Mouse (Mus musculus): ENCODE measurements at regions not wholly inside any gene's neighbourhood (a gene's known extent, or its start where the extent isn't known, plus 50 kb on each side); places are given as distances from the start of the nearest gene placed in this dataset.

- ATAC-seq: no peak
- Histone ChIP-seq H3K27ac (ENCODE audit: low read length) (no peak overlapping the region), H3K4me3 (ENCODE audit: low read depth, low read length) (no peak overlapping the region), H3K9ac (ENCODE audit: low read depth, low read length) (no peak overlapping the region), H3K27me3 (ENCODE audit: control insufficient read depth, insufficient read depth, low read depth, low read length) (no peaks in the 10 kb centered on the region), H3K4me2 (ENCODE audit: low read length) (no peak overlapping the region), H3K4me1 (ENCODE audit: control insufficient read depth, insufficient read depth, low read length) (no peaks in the 10 kb centered on the region), H3K36me3 (ENCODE audit: control insufficient read depth, insufficient read depth, low read length) (no peaks in the 10 kb centered on the region), H3K9me3 (replicated peaks; ENCODE audit: control insufficient read depth, low read length, poor library complexity, severe bottlenecking) (no peaks in the 10 kb centered on the region)
- WGBS: 75% methylated on average over 4 of the region's 4 CpGs
Observed at GRCm38 (mm10) chr2:10307376-10307775, 62.9 kb upstream of the Sfmbt2 start.

- no peak for ATAC-seq
- H3K9me3 ChIP-seq (replicated peaks; ENCODE audit: control insufficient read depth, low read length, poor library complexity, severe bottlenecking): no peaks in the 10 kb centered on the region
- H3K4me1 ChIP-seq (ENCODE audit: control insufficient read depth, insufficient read depth, low read length): peaks cover 5% of the 10 kb centered on the region
- H3K9ac ChIP-seq (ENCODE audit: low read depth, low read length): no peak overlapping the region
- no peaks in the 10 kb centered on the region for H3K36me3 ChIP-seq (ENCODE audit: control insufficient read depth, insufficient read depth, low read length)
- no peak overlapping the region for H3K27ac ChIP-seq (ENCODE audit: low read length)
- H3K4me2 ChIP-seq (ENCODE audit: low read length): no peak overlapping the region
- WGBS: 82% methylated on average over 5 of the region's 5 CpGs
- H3K4me3 ChIP-seq (ENCODE audit: low read depth, low read length): no peak overlapping the region
- no peaks in the 10 kb centered on the region for H3K27me3 ChIP-seq (ENCODE audit: control insufficient read depth, insufficient read depth, low read depth, low read length)
Observed at GRCm38 (mm10) chr2:10309656-10310055, 60.7 kb upstream of the Sfmbt2 start.

GRCm38 (mm10) chr2:10311719-10312118 lies 58.6 kb upstream of the Sfmbt2 start:
- Histone ChIP-seq H3K27ac (ENCODE audit: low read length) (no peak overlapping the region), H3K4me3 (ENCODE audit: low read depth, low read length) (no peak overlapping the region), H3K9ac (ENCODE audit: low read depth, low read length) (no peak overlapping the region), H3K27me3 (ENCODE audit: control insufficient read depth, insufficient read depth, low read depth, low read length) (no peaks in the 10 kb centered on the region), H3K4me1 (ENCODE audit: control insufficient read depth, insufficient read depth, low read length) (peaks cover 6% of the 10 kb centered on the region), H3K4me2 (ENCODE audit: low read length) (no peak overlapping the region), H3K9me3 (replicated peaks; ENCODE audit: control insufficient read depth, low read length, poor library complexity, severe bottlenecking) (no peaks in the 10 kb centered on the region), H3K36me3 (ENCODE audit: control insufficient read depth, insufficient read depth, low read length) (no peaks in the 10 kb centered on the region)
- WGBS: 76% methylated on average over 14 of the region's 14 CpGs
- ATAC-seq: no peak

GRCm38 (mm10) chr2:10312398-10312797 lies 57.9 kb upstream of the Sfmbt2 start:
- H3K9me3 ChIP-seq (replicated peaks; ENCODE audit: control insufficient read depth, low read length, poor library complexity, severe bottlenecking): no peaks in the 10 kb centered on the region
- peak; percentile 63 for ATAC-seq

GRCm38 (mm10) chr2:10314251-10315243 lies 55.8 kb upstream of the Sfmbt2 start:
- no peak overlapping the region for H3K4me2 ChIP-seq (ENCODE audit: low read length)
- ATAC-seq: peak; percentile 33; the same call in 1 of the 2 replicates
- no peaks in the 10 kb centered on the region for H3K27me3 ChIP-seq (ENCODE audit: control insufficient read depth, insufficient read depth, low read depth, low read length)
- H3K27ac ChIP-seq (ENCODE audit: low read length): no peak overlapping the region
- no peak overlapping the region for H3K4me3 ChIP-seq (ENCODE audit: low read depth, low read length)
- whole genome bisulfite sequencing: 44% methylated on average over 14 of the region's 14 CpGs
- no peaks in the 10 kb centered on the region for H3K36me3 ChIP-seq (ENCODE audit: control insufficient read depth, insufficient read depth, low read length)
- H3K9me3 ChIP-seq (replicated peaks; ENCODE audit: control insufficient read depth, low read length, poor library complexity, severe bottlenecking): no peaks in the 10 kb centered on the region
- peaks cover 6% of the 10 kb centered on the region for H3K4me1 ChIP-seq (ENCODE audit: control insufficient read depth, insufficient read depth, low read length)
- H3K9ac ChIP-seq (ENCODE audit: low read depth, low read length): no peak overlapping the region

More at GRCm38 (mm10) chr2:10312398-10312797, 57.9 kb upstream of the Sfmbt2 start:
- Histone ChIP-seq H3K4me1 (ENCODE audit: control insufficient read depth, insufficient read depth, low read length) (peaks cover 6% of the 10 kb centered on the region), H3K4me2 (ENCODE audit: low read length) (no peak overlapping the region), H3K27ac (ENCODE audit: low read length) (no peak overlapping the region; the same call in 1 of the 2 replicates), H3K4me3 (ENCODE audit: low read depth, low read length) (no peak overlapping the region), H3K27me3 (ENCODE audit: control insufficient read depth, insufficient read depth, low read depth, low read length) (no peaks in the 10 kb centered on the region), H3K36me3 (ENCODE audit: control insufficient read depth, insufficient read depth, low read length) (no peaks in the 10 kb centered on the region), H3K9ac (ENCODE audit: low read depth, low read length) (no peak overlapping the region)
- 58% methylated on average over 7 of the region's 7 CpGs for WGBS

GRCm38 (mm10) chr2:10316347-10316746 lies 54.0 kb upstream of the Sfmbt2 start:
- 87% methylated on average over 5 of the region's 5 CpGs for WGBS
- no peak overlapping the region for H3K4me3 ChIP-seq (ENCODE audit: low read depth, low read length)
- no peak overlapping the region for H3K27ac ChIP-seq (ENCODE audit: low read length)
- H3K9me3 ChIP-seq (replicated peaks; ENCODE audit: control insufficient read depth, low read length, poor library complexity, severe bottlenecking): no peaks in the 10 kb centered on the region
- peaks cover 6% of the 10 kb centered on the region for H3K4me1 ChIP-seq (ENCODE audit: control insufficient read depth, insufficient read depth, low read length)
- no peak for ATAC-seq
- no peak overlapping the region for H3K4me2 ChIP-seq (ENCODE audit: low read length)
- no peaks in the 10 kb centered on the region for H3K36me3 ChIP-seq (ENCODE audit: control insufficient read depth, insufficient read depth, low read length)
- no peaks in the 10 kb centered on the region for H3K27me3 ChIP-seq (ENCODE audit: control insufficient read depth, insufficient read depth, low read depth, low read length)
- no peak overlapping the region for H3K9ac ChIP-seq (ENCODE audit: low read depth, low read length)

GRCm38 (mm10) chr2:10318166-10318768 lies 52.0 kb upstream of the Sfmbt2 start:
- Histone ChIP-seq H3K4me1 (ENCODE audit: control insufficient read depth, insufficient read depth, low read length) (peaks cover 6% of the 10 kb centered on the region), H3K4me3 (ENCODE audit: low read depth, low read length) (no peak overlapping the region), H3K36me3 (ENCODE audit: control insufficient read depth, insufficient read depth, low read length) (no peaks in the 10 kb centered on the region), H3K4me2 (ENCODE audit: low read length) (no peak overlapping the region), H3K9me3 (replicated peaks; ENCODE audit: control insufficient read depth, low read length, poor library complexity, severe bottlenecking) (no peaks in the 10 kb centered on the region), H3K9ac (ENCODE audit: low read depth, low read length) (no peak overlapping the region), H3K27ac (ENCODE audit: low read length) (no peak overlapping the region), H3K27me3 (ENCODE audit: control insufficient read depth, insufficient read depth, low read depth, low read length) (no peaks in the 10 kb centered on the region)
- 94% methylated on average over 10 of the region's 10 CpGs for WGBS
- ATAC-seq: no peak

Measured in midbrain, embryonic 16.5 days (tissue).